Mouse (Mus musculus) limb, embryonic 14.5 days (tissue): ENCODE results near the gene Lpo. TPM values are rescaled to one million over a fixed set of nuclear protein-coding genes. Genes with fewer than 3 reads are reported as not detected.

Experiments
- ATAC-seq: fragments of 200-750 bp; cut with Nextera tagmentation; 2 replicates; pipeline ENCODE4 v1.8.0; 2017; ENCODE audit warnings: low read depth, moderate number of reproducible peaks, moderate TSS enrichment; ENCODE audit not compliant: low FRiP score
- DNase-seq: peaks from one replicate; pipeline ENCODE4 v3.0.0-alpha.2; 2015; ENCODE audit warnings: low spot score
- H3K27ac ChIP-seq: fragments of 300-500 bp; sonication (generic); replicated peaks from 2 replicates; pipeline ENCODE4 v1.5.1; 2014; ENCODE audit warnings: low read depth, mild to moderate bottlenecking, low read length, moderate library complexity, mixed read lengths
- H3K27me3 ChIP-seq: fragments of 300-500 bp; sonication (generic); 2 replicates; pipeline ENCODE4 v1.6.1; 2014; ENCODE audit warnings: low read length, mixed read lengths; ENCODE audit not compliant: control insufficient read depth, insufficient read depth
- H3K36me3 ChIP-seq: fragments of 300-500 bp; sonication (generic); 2 replicates; pipeline ENCODE4 v1.6.1; 2014; ENCODE audit warnings: mild to moderate bottlenecking, low read length, moderate library complexity, mixed read lengths; ENCODE audit not compliant: control insufficient read depth, insufficient read depth
- H3K4me1 ChIP-seq: fragments of 300-500 bp; sonication (generic); 2 replicates; pipeline ENCODE4 v1.6.1; 2014; ENCODE audit warnings: antibody characterized with exemption, low read length, mixed read lengths; ENCODE audit not compliant: control insufficient read depth, insufficient read depth
- H3K4me2 ChIP-seq: fragments of 300-500 bp; sonication (generic); replicated peaks from 2 replicates; pipeline ENCODE4 v1.6.1; 2014; ENCODE audit warnings: low read depth, mild to moderate bottlenecking, low read length, moderate library complexity; ENCODE audit not compliant: severe bottlenecking
- H3K4me3 ChIP-seq: fragments of 300-500 bp; sonication (generic); replicated peaks from 2 replicates; pipeline ENCODE4 v1.5.1; 2014; ENCODE audit warnings: low read length
- H3K9ac ChIP-seq: fragments of 300-500 bp; sonication (generic); 2 replicates; pipeline ENCODE4 v1.6.1; 2014; ENCODE audit warnings: mild to moderate bottlenecking, low read depth, low read length, moderate library complexity; ENCODE audit not compliant: severe bottlenecking
- H3K9me3 ChIP-seq: fragments of 300-500 bp; sonication (generic); 2 replicates; pipeline ENCODE4 v1.6.1; 2016; ENCODE audit warnings: low read length; ENCODE audit not compliant: control insufficient read depth
- POLR2A ChIP-seq: fragments of 200-500 bp; IDR thresholded peaks from 2 replicates; pipeline ENCODE4 v1.8.0; 2012; ENCODE audit warnings: inconsistent platforms, mild to moderate bottlenecking, moderate library complexity, borderline replicate concordance; ENCODE audit not compliant: insufficient read depth, insufficient read length; ENCODE audit errors: extremely low read depth
- WGBS: fragments of 180-500 bp; shearing (Covaris S2); extraction: QIAGEN DNeasy Blood & Tissue Kit; methylation state at CpG from one replicate; pipeline ENCODE4 v1.1.7; 2014; 5-methylcytosine and 5-hydroxymethylcytosine counted together
- polyA plus RNA-seq, 2 experiments: library from polyadenylated mRNA; depleted of rRNA in 1 of 2; stranded (reverse) in 1 of 2; unstranded in 1 of 2; fragments of >200 nt; fragmentation: Nextera tagmentation in 1 of 2; extraction: Ambion mirVana in 1 of 2; gene quantifications; 2 replicates each; pipeline versions ENCODE4 v1.2.1 to v1.2.3; 2012 to 2014

Lpo gene
- polyA plus RNA-seq, 2 experiments = 0.04 TPM; not detected in 1

GRCm38 (mm10) chr11:87770989-87771388, 57.1 kb downstream of the Lpo start:
- H3K27me3 ChIP-seq = no peaks in the 10 kb centered on the region
- no peak overlapping the region for H3K4me2 ChIP-seq
- no peak overlapping the region for H3K9ac ChIP-seq
- ATAC-seq (no peak), DNase-seq (peak; percentile 37)
- no peak overlapping the region for H3K4me3 ChIP-seq
- no peaks in the 10 kb centered on the region for H3K9me3 ChIP-seq
- 56% methylated on average over 3 of the region's 3 CpGs for WGBS
- no peaks in the 10 kb centered on the region for H3K4me1 ChIP-seq
- H3K36me3 ChIP-seq = no peaks in the 10 kb centered on the region
- TF ChIP-seq POLR2A = no peak
- H3K27ac ChIP-seq = no peak overlapping the region

DNA sequence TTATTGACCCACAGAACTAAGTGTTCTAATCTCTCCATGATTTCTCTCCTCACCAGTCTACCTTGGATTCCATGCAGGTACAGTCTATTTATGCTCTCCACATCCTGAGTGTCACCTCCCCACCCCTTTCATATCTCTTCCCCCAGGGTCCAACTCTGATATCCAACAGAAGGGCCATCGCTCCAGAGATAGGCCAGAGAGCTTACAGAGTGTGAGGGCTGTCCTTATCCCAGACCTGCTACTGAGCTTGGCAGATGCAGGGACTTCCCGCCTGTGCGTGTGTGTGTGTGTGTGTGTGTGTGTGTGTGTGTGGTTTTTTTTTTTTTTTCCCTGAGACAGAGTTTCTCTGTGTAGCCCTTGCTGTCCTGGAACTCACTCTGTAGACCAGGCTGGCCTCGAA, 59.3 kb downstream of the Lpo start:
- Histone ChIP-seq H3K9ac (no peak overlapping the region), H3K27me3 (peaks cover 18% of the 10 kb centered on the region), H3K4me1 (peaks cover 8% of the 10 kb centered on the region), H3K9me3 (no peaks in the 10 kb centered on the region), H3K4me2 (no peak overlapping the region), H3K4me3 (no peak overlapping the region), H3K27ac (no peak overlapping the region), H3K36me3 (no peaks in the 10 kb centered on the region)
- no peak for TF ChIP-seq POLR2A
- ATAC-seq (no peak), DNase-seq (no peak)
- 92% methylated on average over 4 of the region's 4 CpGs for WGBS

GRCm38 (mm10) chr11:87763988-87764876, 63.9 kb downstream of the Lpo start:
- H3K4me2 ChIP-seq = peak overlapping the region; percentile 96
- no peaks in the 10 kb centered on the region for H3K36me3 ChIP-seq
- H3K4me1 ChIP-seq = peaks cover 12% of the 10 kb centered on the region
- WGBS = under 1% methylated on average over 62 of the region's 65 CpGs
- TF ChIP-seq POLR2A = 0 out of 2 replicates have a peak, but pooled peaks have one; percentile 23
- DNase-seq (no peak), ATAC-seq (no peak)
- H3K4me3 ChIP-seq = peak overlapping the region; percentile 46
- H3K9ac ChIP-seq = peak overlapping the region; percentile 55
- H3K27me3 ChIP-seq = peaks cover 56% of the 10 kb centered on the region
- no peaks in the 10 kb centered on the region for H3K9me3 ChIP-seq
- no peak overlapping the region for H3K27ac ChIP-seq

- peaks cover 56% of the 10 kb centered on the region for H3K27me3 ChIP-seq
- peak overlapping the region; percentile 46 for H3K4me3 ChIP-seq
- H3K4me1 ChIP-seq = peaks cover 12% of the 10 kb centered on the region
- H3K36me3 ChIP-seq = no peaks in the 10 kb centered on the region
- TF ChIP-seq POLR2A = no peak
- WGBS = under 1% methylated on average over 17 of the region's 17 CpGs
- H3K4me2 ChIP-seq = peak overlapping the region; percentile 96
- ATAC-seq = 0 out of 2 replicates have a peak, but pooled peaks have one; percentile 17
- H3K27ac ChIP-seq = no peak overlapping the region
- DNase-seq = peak; percentile 38
- H3K9me3 ChIP-seq = no peaks in the 10 kb centered on the region
- H3K9ac ChIP-seq = peak overlapping the region; percentile 55
Observed at GRCm38 (mm10) chr11:87763511-87763987, 64.5 kb downstream of the Lpo start.

DNA sequence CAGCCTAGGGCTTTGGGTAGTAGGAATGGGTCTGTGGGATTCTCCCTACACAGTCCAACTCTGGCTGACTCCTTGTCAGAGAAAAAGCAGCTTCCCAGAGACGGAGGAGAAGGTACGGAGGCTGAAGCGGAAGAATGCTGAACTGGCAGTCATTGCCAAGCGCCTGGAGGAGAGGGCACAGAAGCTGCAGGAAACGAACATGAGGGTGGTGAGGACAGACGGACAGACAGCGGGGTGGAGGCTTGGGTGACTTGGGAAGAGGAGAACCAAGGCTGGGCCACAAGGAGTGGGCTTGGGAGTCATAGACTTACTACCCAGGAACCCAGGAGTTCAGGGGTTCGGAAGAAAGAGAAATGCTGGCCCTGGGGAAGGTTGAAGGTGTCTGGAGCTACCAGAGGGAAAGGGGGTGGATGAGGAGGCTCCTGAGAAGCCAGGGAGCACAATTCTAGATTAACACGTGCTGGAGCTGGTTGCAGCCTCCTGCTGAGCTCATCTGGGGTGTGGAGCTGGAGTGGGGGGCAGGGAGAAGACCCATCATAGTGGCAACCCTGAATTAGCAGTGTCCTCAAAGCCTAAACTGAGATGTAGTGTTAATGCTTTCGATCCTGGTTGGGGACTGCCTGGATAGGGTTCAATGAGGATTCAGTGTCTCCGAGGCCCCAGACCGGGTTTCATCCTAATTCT, 65.2 kb downstream of the Lpo start:
- Histone ChIP-seq H3K4me1 (peaks cover 12% of the 10 kb centered on the region), H3K27ac (no peak overlapping the region), H3K4me2 (peak overlapping the region; percentile 96), H3K9me3 (no peaks in the 10 kb centered on the region), H3K4me3 (no peak overlapping the region), H3K9ac (no peak overlapping the region), H3K27me3 (peaks cover 56% of the 10 kb centered on the region), H3K36me3 (no peaks in the 10 kb centered on the region)
- 43% methylated on average over 12 of the region's 12 CpGs for WGBS
- no peak for DNase-seq
- ATAC-seq = no peak
- TF ChIP-seq POLR2A = no peak
